Comparison of ENCODE assay signal across 8 mouse cellular contexts in genomic region chrX:162734997-162735929, GRCm38 (mm10). TPM values are rescaled to one million over a fixed set of nuclear protein-coding genes. Genes with fewer than 3 reads are reported as not detected.
DNase-seq lines count a peak whose midpoint lies in the region; ATAC-seq and TF ChIP-seq lines count a peak whose summit lies in the region.

No protein-coding gene starts in this region.

- peak; percentile 38 to 48 for DNase-seq in CD8-positive naive resting alpha-beta T cell, adult 2 months (ENCODE audit: low read depth in 2 of 2, low spot score in 2 of 2)
- DNase-seq in c-Kit-negative CD71-positive TER-119-positive erythroid progenitor cells, embryonic 14.5 days (ENCODE audit: low read depth, low spot score), result peak; percentile 44
- DNase-seq in forebrain, embryonic 11.5 days (ENCODE audit: low spot score), result peak; percentile 70
- peak; percentile 69 to 70 for DNase-seq in kidney, postnatal 25 days
- DNase-seq in splenic B cell, adult 2 months (ENCODE audit: low read depth, low spot score), result peak; percentile 59

- no peaks in the 10 kb centered on the region for H3K36me3 ChIP-seq in forebrain, embryonic 11.5 days (ENCODE audit: control insufficient read depth, insufficient read depth, low read length)
- no peaks in the 10 kb centered on the region for H3K36me3 ChIP-seq in heart, embryonic 16.5 days (ENCODE audit: control insufficient read depth, insufficient read depth)
- no peaks in the 10 kb centered on the region for H3K36me3 ChIP-seq in liver, embryonic 12.5 days
- no peaks in the 10 kb centered on the region for H3K36me3 ChIP-seq in myocyte (ENCODE audit: control insufficient read depth, insufficient read depth)
- no peaks in the 10 kb centered on the region for H3K36me3 ChIP-seq in splenic B cell, adult 2 months (ENCODE audit: control insufficient read depth, insufficient read depth, low read length, poor library complexity, severe bottlenecking)

- peak overlapping the region; percentile 46; the same call in 1 of the 2 replicates for H3K27ac ChIP-seq in forebrain, embryonic 11.5 days (ENCODE audit: low read depth, low read length)
- peak overlapping the region; percentile 89 for H3K27ac ChIP-seq in heart, embryonic 16.5 days (ENCODE audit: low read length)
- peak overlapping the region; percentile 79 for H3K27ac ChIP-seq in liver, embryonic 12.5 days

- peak; percentile 88 for ATAC-seq in forebrain, embryonic 11.5 days (replicated peaks; ENCODE audit: low FRiP score)
- peak; percentile 79 for ATAC-seq in heart, embryonic 16.5 days (replicated peaks; ENCODE audit: extremely low read depth, insufficient read depth, low FRiP score)
- ATAC-seq in liver, embryonic 12.5 days, result peak; percentile 90

- no peaks in the 10 kb centered on the region for H3K4me1 ChIP-seq in forebrain, embryonic 11.5 days (replicated peaks; ENCODE audit: control insufficient read depth, insufficient read depth, low read length)
- no peaks in the 10 kb centered on the region for H3K4me1 ChIP-seq in heart, embryonic 16.5 days (ENCODE audit: control insufficient read depth, insufficient read depth, low read length)
- H3K4me1 ChIP-seq in liver, embryonic 12.5 days, result peaks cover 8% of the 10 kb centered on the region

- H3K79me2 ChIP-seq in myocyte (ENCODE audit: control insufficient read depth, insufficient read depth), result no peaks in the 10 kb centered on the region

- H3K4me3 ChIP-seq in forebrain, embryonic 11.5 days (ENCODE audit: low read depth, low read length), result peak overlapping the region; percentile 33
- H3K4me3 ChIP-seq in heart, embryonic 16.5 days (ENCODE audit: low read length), result peak overlapping the region; percentile 51
- peak overlapping the region; percentile 60 for H3K4me3 ChIP-seq in liver, embryonic 12.5 days
- peak overlapping the region; percentile 26 for H3K4me3 ChIP-seq in myocyte

- H3K27me3 ChIP-seq in forebrain, embryonic 11.5 days (ENCODE audit: control insufficient read depth, insufficient read depth, low read length), result no peaks in the 10 kb centered on the region
- no peaks in the 10 kb centered on the region for H3K27me3 ChIP-seq in heart, embryonic 16.5 days (ENCODE audit: control insufficient read depth, insufficient read depth, low read length)
- H3K27me3 ChIP-seq in liver, embryonic 12.5 days (replicated peaks), result no peaks in the 10 kb centered on the region
- no peaks in the 10 kb centered on the region for H3K27me3 ChIP-seq in myocyte (ENCODE audit: control insufficient read depth, insufficient read depth, insufficient read length)
- H3K27me3 ChIP-seq in splenic B cell, adult 2 months (ENCODE audit: control insufficient read depth, insufficient read depth, low read length, poor library complexity, severe bottlenecking), result no peaks in the 10 kb centered on the region

- H3K9ac ChIP-seq in forebrain, embryonic 11.5 days (ENCODE audit: low read length), result peak overlapping the region; percentile 47
- peak overlapping the region; percentile 57 for H3K9ac ChIP-seq in heart, embryonic 16.5 days (ENCODE audit: low read length)
- peak overlapping the region; percentile 61 for H3K9ac ChIP-seq in liver, embryonic 12.5 days

- H3K9me3 ChIP-seq in forebrain, embryonic 11.5 days (ENCODE audit: control insufficient read depth, low read length), result no peaks in the 10 kb centered on the region
- H3K9me3 ChIP-seq in heart, embryonic 16.5 days (replicated peaks; ENCODE audit: control insufficient read depth, low read length), result no peaks in the 10 kb centered on the region
- no peaks in the 10 kb centered on the region for H3K9me3 ChIP-seq in liver, embryonic 12.5 days (replicated peaks)

- TF ChIP-seq POLR2A in myocyte (IDR thresholded peaks at IDR 0.05; ENCODE audit: insufficient read length, low read depth), result peak; percentile 46

- H3ac ChIP-seq in myocyte (ENCODE audit: control insufficient read depth, insufficient read length), result no peak overlapping the region

- peak overlapping the region; percentile 53 for H3K4me2 ChIP-seq in forebrain, embryonic 11.5 days (ENCODE audit: low read depth, low read length, severe bottlenecking)
- H3K4me2 ChIP-seq in heart, embryonic 16.5 days (ENCODE audit: low read depth, low read length), result peak overlapping the region; percentile 70
- peak overlapping the region; percentile 75 for H3K4me2 ChIP-seq in liver, embryonic 12.5 days
- peak overlapping the region; percentile 86 for H3K4me2 ChIP-seq in myocyte (ENCODE audit: low read depth)

- 25% methylated on average over 25 of the region's 25 CpGs for WGBS in forebrain, embryonic 11.5 days
- 17% methylated on average over 25 of the region's 25 CpGs for whole genome bisulfite sequencing in heart, embryonic 16.5 days
- WGBS in liver, embryonic 12.5 days (ENCODE audit: insufficient replicate concordance), result 13% methylated on average over 25 of the region's 25 CpGs

TF ChIP-seq in myocyte, 11 proteins besides CTCF, POLR2A, EP300 and RAD21:
- peak in 2 of 3 experiments; percentile 38 to 44 for TF ChIP-seq MYOD1 (IDR thresholded peaks at IDR 0.05; ENCODE audit: control insufficient read depth in 1 of 3, insufficient read length in 2 of 3, low read depth in 2 of 3)
- no peak for TF ChIP-seq TCF12 (IDR thresholded peaks at IDR 0.05; ENCODE audit: insufficient read depth, poor library complexity, severe bottlenecking)
- no peak for TF ChIP-seq MAX (IDR thresholded peaks at IDR 0.05; ENCODE audit: low read depth)
- TF ChIP-seq CEBPB (IDR thresholded peaks at IDR 0.05; ENCODE audit: insufficient read depth, poor library complexity, severe bottlenecking), result peak; percentile 95
- no peak for TF ChIP-seq SRF (IDR thresholded peaks at IDR 0.05; ENCODE audit: control insufficient read depth, insufficient read length, low read depth)
- no peak for TF ChIP-seq POLR2AphosphoS2 (IDR thresholded peaks at IDR 0.05; ENCODE audit: insufficient read length, low read depth)
- TF ChIP-seq REST (IDR thresholded peaks at IDR 0.05; ENCODE audit: insufficient read depth, insufficient read length), result no peak
- TF ChIP-seq MYOG (IDR thresholded peaks at IDR 0.05; ENCODE audit: control insufficient read depth in 1 of 3, insufficient read depth in 1 of 3, insufficient read length in 2 of 3, low read depth in 2 of 3), result peak in 1 of 3 experiments; percentile 44
- TF ChIP-seq TCF3 (IDR thresholded peaks at IDR 0.05; ENCODE audit: insufficient read length, low read depth), result no peak
TF ChIP-seq in myocyte: peak in this region for 3.

RNA-seq across cellular contexts. Expression of gene Rbbp7, which starts 24.9 kb away (rescaled TPM):
- polyA plus RNA-seq in forebrain, embryonic 11.5 days (2014; fragmentation: Nextera tagmentation; extraction: Ambion mirVana), result 366 and 367 TPM in 2 replicates
- 447 and 497 TPM in 2 replicates for polyA plus RNA-seq in heart, embryonic 16.5 days (2015; fragmentation: Nextera tagmentation; extraction: Ambion mirVana)
- polyA plus RNA-seq in liver, embryonic 12.5 days (2016; fragmentation: Nextera tagmentation; extraction: Ambion mirVana), result 289 and 294 TPM in 2 replicates
- polyA plus RNA-seq in myocyte (2012; fragmentation: generic; extraction: Trizol), result 98.8 TPM

Comparison
In these comparisons a context has a peak if more than half of its experiments do, and no peak if none do; other contexts are left out.
1. Peak in every context shown above with its lines: DNase-seq, ATAC-seq, H3K4me3 ChIP-seq and H3K27ac ChIP-seq.